Mouse (Mus musculus) megakaryocyte, embryonic 14.5 days (primary cell): ENCODE measurements at regions not wholly inside any gene's neighbourhood (a gene's known extent, or its start where the extent isn't known, plus 50 kb on each side); places are given as distances from the start of the nearest gene placed in this dataset.

Source experiments
- FLI1 ChIP-seq: IDR thresholded peaks from 2 replicates; pipeline ENCODE4 v1.6.1; 2012; ENCODE audit warnings: low read length, inconsistent platforms, mixed read lengths
- GATA1 ChIP-seq: IDR thresholded peaks from 3 replicates; pipeline ENCODE4 v1.6.1; 2012; ENCODE audit warnings: mixed read lengths, low read length, inconsistent platforms, borderline replicate concordance

- TF ChIP-seq FLI1 (no peak), GATA1 (no peak)
These were observed 187.8 kb upstream of the Gm11146 start for GRCm38 (mm10) chr16:77789652-77790051.
